Mouse (Mus musculus) heart, postnatal 25 days (tissue): ENCODE results near the gene Ube2l3. TPM values are rescaled to one million over a fixed set of nuclear protein-coding genes. Genes with fewer than 3 reads are reported as not detected.
A peak's percentile ranks its signal among the peaks of the same experiment; 100 is the strongest.

Experiments used
- DNase-seq: peaks from one replicate; pipeline ENCODE4 v3.0.0; 2022; ENCODE audit warnings: low spot score
- intact Hi-C: fragments of 180-260 bp; cut with DNase I; formaldehyde crosslinking; loops from one replicate; pipeline ENCODE4 v1.15.1; 2025
- microRNA-seq: library from miRNA; unstranded; fragments of <30 nt; microRNA quantifications from one replicate; pipeline ENCODE4 v1.2.0, GENCODE M21; 2022
- total RNA-seq, 2 experiments: library from RNA; stranded (reverse); gene quantifications; 2 replicates each; pipeline ENCODE4 v1.2.3; 2021

Ube2l3 gene
- total RNA-seq, 2 experiments from 2014 or later = 102 to 113 TPM

DNA sequence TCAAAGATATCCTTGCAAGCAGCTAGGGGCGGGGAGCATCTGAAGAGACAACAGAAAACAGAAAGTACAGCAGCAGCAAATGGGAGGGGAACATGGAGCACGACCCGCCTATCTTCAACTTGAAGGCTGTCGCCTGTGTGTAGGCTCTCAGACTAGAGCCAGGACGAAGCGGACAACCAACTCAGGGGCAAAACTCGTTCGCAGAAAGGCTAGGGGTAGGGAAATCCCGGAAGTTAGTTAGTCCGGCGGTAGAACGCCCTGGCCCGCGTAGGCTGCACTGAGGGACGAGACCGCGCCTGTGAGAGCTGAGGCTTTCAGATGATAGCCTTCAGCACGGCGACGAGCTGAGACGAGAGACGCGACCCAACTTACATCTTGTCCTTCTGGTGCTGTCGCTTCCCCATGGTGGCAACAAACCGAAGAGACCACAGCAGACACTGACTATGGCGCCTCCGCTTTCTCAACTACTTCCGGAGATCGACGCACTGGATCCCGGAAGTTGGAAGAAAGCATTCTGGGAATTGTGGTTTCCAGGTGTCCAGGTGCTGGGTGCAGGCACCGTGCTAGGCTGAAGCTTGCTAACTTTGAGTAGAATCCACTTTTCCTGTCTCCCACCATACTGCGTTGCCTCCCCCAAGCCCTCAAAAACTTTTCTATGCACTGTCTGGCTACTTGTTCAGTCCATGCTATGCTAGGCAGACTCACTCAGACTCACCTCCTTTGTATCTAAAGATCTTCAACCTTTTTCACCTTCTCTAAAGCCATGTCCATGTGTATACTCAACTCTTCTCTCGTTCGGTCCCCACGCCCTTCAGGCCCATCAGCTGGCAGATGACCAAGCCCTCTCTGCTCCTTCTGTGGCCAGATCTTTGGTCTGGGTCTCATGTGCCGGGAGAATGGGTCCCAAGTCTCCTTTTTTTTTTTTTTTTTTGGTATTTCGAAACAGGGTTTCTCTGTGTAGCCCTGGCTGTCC is 91.4 kb downstream of the Ube2l3 start, which contains the start of gene Ppil2:
Gene Ppil2, minus strand, starts transcription at position 487 of the 973 bp plus-strand sequence.
- intact Hi-C loops = no loop called here

GRCm38 (mm10) chr16:17104600-17104999 is 97.8 kb downstream of the Ube2l3 start:
- intact Hi-C loops = no loop called here
- no peak for DNase-seq

More for the DNA sequence above, 91.4 kb downstream of the Ube2l3 start, which contains the start of gene Ppil2:
- DNase-seq = peak; percentile 39

DNA sequence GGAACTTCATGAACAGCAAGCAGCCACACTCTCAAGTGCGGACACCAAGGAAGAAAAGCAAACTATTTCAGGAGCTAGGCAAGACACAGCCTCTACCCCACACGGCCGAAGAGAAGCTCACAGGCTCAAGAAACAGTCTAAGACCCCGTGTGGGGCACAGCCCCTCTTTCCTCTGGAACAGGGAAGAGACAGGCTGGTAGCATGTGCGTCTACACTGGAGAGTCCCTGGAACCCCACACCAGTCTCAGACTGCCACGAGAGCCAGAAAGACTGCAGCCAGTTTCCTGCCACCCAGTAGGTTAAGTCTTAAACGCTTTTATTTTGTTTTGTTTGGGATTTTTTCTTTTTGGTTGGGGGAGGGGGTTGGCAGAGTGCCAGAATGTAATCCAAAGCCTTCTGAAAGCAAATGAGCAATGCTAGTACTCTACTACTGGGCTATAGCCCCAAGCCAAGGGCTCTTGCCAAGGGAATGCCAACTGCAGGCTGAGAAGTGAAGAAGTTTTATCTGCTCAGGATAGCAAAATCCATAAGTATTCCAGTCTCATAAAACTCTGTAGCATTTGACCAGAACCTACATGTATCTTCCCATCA is 99.7 kb downstream of the Ube2l3 start:
- DNase-seq = no peak

More for the DNA sequence above, 99.7 kb downstream of the Ube2l3 start:
- intact Hi-C loops = no loop called here

Small RNA genes within 50 kb of the gene (microRNA-seq; reads per million reads assigned to microRNA genes)
- gene Mir130b (177 reads per million, percentile 64 among the genes with 10 or more reads in this experiment), gene Mir301b (not detected)

Other genes with a start within 250 kb of the Ube2l3 start
- 100 to 1,000 TPM in 1 of 2 experiments, 10 to 100 TPM in 1; 99.1 to 108 TPM for gene Mapk1, start 219.3 kb downstream of the Ube2l3 start, total RNA-seq
- 1 to 10 TPM; 1.5 to 1.8 TPM for gene Ypel1, start 133.0 kb downstream of the Ube2l3 start, total RNA-seq
- 10 to 100 TPM; 33.7 to 38.6 TPM for gene Ppil2, start 91.4 kb downstream of the Ube2l3 start, total RNA-seq
- gene 2610318N02Rik, start 77.5 kb downstream of the Ube2l3 start, total RNA-seq = not detected
- 10 to 100 TPM; 15.6 to 21.7 TPM for gene Sdf2l1, start 70.3 kb downstream of the Ube2l3 start, total RNA-seq
- gene Ydjc, start 58.0 kb downstream of the Ube2l3 start, total RNA-seq = 1 to 10 TPM; 1.1 to 2.2 TPM
- under 1 TPM in 1 of 2 experiments, not detected in 1; 0.13 TPM for gene Ccdc116, start 55.4 kb downstream of the Ube2l3 start, total RNA-seq
- gene Rimbp3, start 6.0 kb upstream of the Ube2l3 start, total RNA-seq = under 1 TPM; 0.08 to 0.14 TPM
- gene Hic2, start 30.9 kb upstream of the Ube2l3 start, total RNA-seq = 1 to 10 TPM; 2.0 to 2.2 TPM
- gene Tmem191c, start 73.4 kb upstream of the Ube2l3 start, total RNA-seq = 1 to 10 TPM; 2.0 to 2.7 TPM
- 1 to 10 TPM; 2.0 TPM for gene Serpind1, start 128.7 kb upstream of the Ube2l3 start, total RNA-seq
- gene Snap29, start 203.3 kb upstream of the Ube2l3 start, total RNA-seq = 10 to 100 TPM; 14.9 to 16.9 TPM
- gene Pi4ka, start 203.7 kb upstream of the Ube2l3 start, total RNA-seq = 10 to 100 TPM; 53.2 to 56.3 TPM
- gene Crkl, start 249.3 kb upstream of the Ube2l3 start, total RNA-seq = 10 to 100 TPM; 25.3 to 29.3 TPM